Mouse (Mus musculus): ENCODE measurements around the gene Trmu. TPM values are rescaled to one million over a fixed set of nuclear protein-coding genes. Genes with fewer than 3 reads are reported as not detected.
A peak's percentile ranks its signal among the peaks of the same experiment; 100 is the strongest.
"Not testable (repeated sequence)": the region's sequence is repeated elsewhere in the genome, so short reads cannot be mapped to it uniquely, and the experiment has no call there.

The Trmu gene
- polyA plus RNA-seq, 1 experiment from 2014 or later = 37.3 TPM

DNA sequence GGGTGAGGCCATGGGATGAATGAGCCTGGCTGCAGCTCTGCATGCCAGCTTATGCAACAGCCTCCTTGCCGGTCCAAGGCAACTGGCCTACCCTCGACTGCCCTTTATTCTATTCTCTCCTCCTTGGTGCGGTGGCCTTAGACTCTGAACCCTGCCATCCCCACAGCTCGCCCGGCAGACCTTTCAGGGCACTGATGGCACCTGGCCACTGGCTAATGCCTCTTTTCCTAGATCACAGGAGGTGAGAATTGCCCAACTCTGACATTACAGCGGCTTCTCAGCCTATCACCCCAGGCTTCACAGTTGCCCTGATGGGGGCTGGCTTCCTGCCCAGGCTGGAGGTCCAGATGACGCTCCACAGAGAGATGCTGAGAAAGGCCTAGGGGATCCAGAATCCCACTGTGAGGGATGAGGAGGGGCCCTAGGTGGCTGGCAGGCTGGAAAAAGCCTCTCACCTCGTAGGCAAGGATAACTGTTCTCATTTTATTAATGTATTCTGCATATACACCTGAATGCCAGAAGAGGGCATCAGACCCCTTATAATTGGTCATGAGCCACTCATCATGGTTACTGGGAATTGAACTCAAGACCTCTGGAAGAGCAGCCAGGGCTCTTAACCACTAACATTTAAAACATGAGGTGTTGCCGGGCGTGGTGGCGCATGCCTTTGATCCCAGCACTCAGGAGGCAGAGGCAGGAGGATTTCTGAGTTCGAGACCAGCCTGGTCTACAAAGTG lies 27.3 kb upstream of the Trmu start:
- Histone ChIP-seq H3K9ac (ENCODE audit: low read depth, low read length) (no peak overlapping the region), H3K36me3 (ENCODE audit: control insufficient read depth, insufficient read depth, low read length) (no peaks in the 10 kb centered on the region), H3K27ac (ENCODE audit: low read length) (no peak overlapping the region), H3K4me2 (ENCODE audit: low read depth, low read length) (no peak overlapping the region), H3K4me3 (ENCODE audit: low read length) (no peak overlapping the region), H3K27me3 (replicated peaks; ENCODE audit: control insufficient read depth, insufficient read depth, low read length) (no peaks in the 10 kb centered on the region), H3K9me3 (ENCODE audit: control insufficient read depth, low read length) (no peaks in the 10 kb centered on the region), H3K4me1 (ENCODE audit: control insufficient read depth, insufficient read depth, low read length) (no peaks in the 10 kb centered on the region)
- WGBS = 81% methylated on average over 12 of the region's 12 CpGs
- no peak for ATAC-seq

- Histone ChIP-seq H3K27ac (ENCODE audit: low read length) (0 out of 2 replicates have a peak overlapping the region, but pooled peaks have one; percentile 25), H3K4me1 (ENCODE audit: control insufficient read depth, insufficient read depth, low read length) (peaks cover 12% of the 10 kb centered on the region), H3K4me3 (ENCODE audit: low read length) (peak overlapping the region; percentile 55), H3K36me3 (ENCODE audit: control insufficient read depth, insufficient read depth, low read length) (no peaks in the 10 kb centered on the region), H3K9ac (ENCODE audit: low read depth, low read length) (peak overlapping the region; percentile 79), H3K4me2 (ENCODE audit: low read depth, low read length) (peak overlapping the region; percentile 87), H3K9me3 (ENCODE audit: control insufficient read depth, low read length) (no peaks in the 10 kb centered on the region), H3K27me3 (replicated peaks; ENCODE audit: control insufficient read depth, insufficient read depth, low read length) (no peaks in the 10 kb centered on the region)
- 8% methylated on average over 15 of the region's 15 CpGs for WGBS
- peak; percentile 33 for ATAC-seq
Measured at GRCm38 (mm10) chr15:85858980-85859489, 20.1 kb upstream of the Trmu start.

GRCm38 (mm10) chr15:85859490-85860031 lies 19.6 kb upstream of the Trmu start, which contains the start of gene Gtse1:
Gene Gtse1, plus strand, starts transcription at chr15:85859745.
- ATAC-seq = peak; percentile 99
- H3K9ac ChIP-seq (ENCODE audit: low read depth, low read length) = peak within 1 kb of the TSS; percentile 79
- peak within 1 kb of the TSS; percentile 87 for H3K4me2 ChIP-seq (ENCODE audit: low read depth, low read length)
- no peaks in the 10 kb centered on the region for H3K27me3 ChIP-seq (replicated peaks; ENCODE audit: control insufficient read depth, insufficient read depth, low read length)
- H3K36me3 ChIP-seq (ENCODE audit: control insufficient read depth, insufficient read depth, low read length) = no peaks in the 10 kb centered on the region
- H3K9me3 ChIP-seq (ENCODE audit: control insufficient read depth, low read length) = no peaks in the 10 kb centered on the region
- 0 out of 2 replicates have a peak within 1 kb of the TSS, but pooled peaks have one; percentile 25 for H3K27ac ChIP-seq (ENCODE audit: low read length)
- peaks cover 12% of the 10 kb centered on the region for H3K4me1 ChIP-seq (ENCODE audit: control insufficient read depth, insufficient read depth, low read length)
- H3K4me3 ChIP-seq (ENCODE audit: low read length) = peak within 1 kb of the TSS; percentile 55
- WGBS = under 1% methylated on average over 42 of the region's 42 CpGs

- H3K36me3 ChIP-seq (ENCODE audit: control insufficient read depth, insufficient read depth, low read length) = peaks cover 21% of the 10 kb centered on the region
- not testable (repeated sequence) for H3K4me1 ChIP-seq (ENCODE audit: control insufficient read depth, insufficient read depth, low read length); H3K4me3 ChIP-seq (ENCODE audit: low read length); H3K9me3 ChIP-seq (ENCODE audit: control insufficient read depth, low read length); H3K27ac ChIP-seq (ENCODE audit: low read length); H3K27me3 ChIP-seq (replicated peaks; ENCODE audit: control insufficient read depth, insufficient read depth, low read length); H3K4me2 ChIP-seq (ENCODE audit: low read depth, low read length); H3K9ac ChIP-seq (ENCODE audit: low read depth, low read length); ATAC-seq
- 94% methylated on average over 7 of the region's 7 CpGs for WGBS
Measured at GRCm38 (mm10) chr15:85865913-85866312, 13.2 kb upstream of the Trmu start.

- no peak overlapping the region for H3K9ac ChIP-seq (ENCODE audit: low read depth, low read length)
- no peak overlapping the region for H3K4me2 ChIP-seq (ENCODE audit: low read depth, low read length)
- H3K4me3 ChIP-seq (ENCODE audit: low read length) = no peak overlapping the region
- 46% methylated on average over 6 of the region's 6 CpGs for WGBS
- no peaks in the 10 kb centered on the region for H3K9me3 ChIP-seq (ENCODE audit: control insufficient read depth, low read length)
- H3K27ac ChIP-seq (ENCODE audit: low read length) = no peak overlapping the region
- ATAC-seq = peak; percentile 60
- no peaks in the 10 kb centered on the region for H3K4me1 ChIP-seq (ENCODE audit: control insufficient read depth, insufficient read depth, low read length)
- H3K27me3 ChIP-seq (replicated peaks; ENCODE audit: control insufficient read depth, insufficient read depth, low read length) = no peaks in the 10 kb centered on the region
- peaks cover 28% of the 10 kb centered on the region for H3K36me3 ChIP-seq (ENCODE audit: control insufficient read depth, insufficient read depth, low read length)
Measured at GRCm38 (mm10) chr15:85867696-85868095, 11.4 kb upstream of the Trmu start.

DNA sequence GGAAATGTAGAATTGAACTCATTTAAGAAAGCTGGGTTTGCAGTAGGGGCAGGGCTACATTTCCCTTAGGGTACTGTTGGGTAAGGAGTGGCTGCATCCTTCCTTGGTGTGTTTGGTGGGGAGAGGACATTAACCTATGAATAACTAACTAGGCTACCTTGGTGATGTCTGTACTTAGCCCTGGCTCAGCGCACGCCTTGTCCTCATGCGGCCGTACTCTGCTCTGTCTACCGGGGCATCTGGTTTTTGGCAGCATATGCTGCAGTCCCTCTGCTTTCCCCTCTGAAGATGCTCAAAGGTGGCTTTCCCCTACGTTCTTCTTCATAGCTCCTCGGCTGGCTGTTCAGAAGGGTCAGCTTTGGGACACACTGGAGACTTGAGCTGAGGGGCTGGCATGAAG lies 1.8 kb upstream of the Trmu start:
- no peaks in the 10 kb centered on the region for H3K9me3 ChIP-seq (ENCODE audit: control insufficient read depth, low read length)
- no peak overlapping the region for H3K4me2 ChIP-seq (ENCODE audit: low read depth, low read length)
- WGBS = 92% methylated on average over 7 of the region's 7 CpGs
- no peak overlapping the region for H3K9ac ChIP-seq (ENCODE audit: low read depth, low read length)
- H3K4me1 ChIP-seq (ENCODE audit: control insufficient read depth, insufficient read depth, low read length) = peaks cover 10% of the 10 kb centered on the region
- H3K36me3 ChIP-seq (ENCODE audit: control insufficient read depth, insufficient read depth, low read length) = peaks cover 10% of the 10 kb centered on the region
- H3K27me3 ChIP-seq (replicated peaks; ENCODE audit: control insufficient read depth, insufficient read depth, low read length) = no peaks in the 10 kb centered on the region
- ATAC-seq = no peak
- no peak overlapping the region for H3K4me3 ChIP-seq (ENCODE audit: low read length)
- H3K27ac ChIP-seq (ENCODE audit: low read length) = no peak overlapping the region

DNA sequence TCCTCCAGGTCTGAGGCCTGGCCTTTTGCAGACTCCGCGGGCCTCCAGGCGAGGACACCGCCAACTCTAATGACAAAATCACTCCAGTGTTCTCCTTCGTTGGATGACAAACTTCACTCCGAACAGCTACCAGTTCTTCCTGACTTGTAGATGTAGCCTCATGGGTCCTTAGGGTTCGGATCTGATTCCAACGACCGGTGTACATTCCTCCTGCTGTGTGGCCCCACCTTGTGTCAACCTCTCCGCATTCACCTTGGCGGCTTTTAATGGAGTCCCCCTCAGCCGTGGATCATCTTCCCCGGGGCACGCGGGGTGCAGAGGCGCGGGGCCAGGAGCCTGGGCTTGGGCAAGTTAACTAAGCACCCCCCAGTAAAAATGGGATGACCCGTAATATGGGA lies 385 bp downstream of the Trmu start:
- Histone ChIP-seq H3K27ac (ENCODE audit: low read length) (peak overlapping the region; percentile 84), H3K27me3 (replicated peaks; ENCODE audit: control insufficient read depth, insufficient read depth, low read length) (no peaks in the 10 kb centered on the region), H3K9me3 (ENCODE audit: control insufficient read depth, low read length) (no peaks in the 10 kb centered on the region), H3K9ac (ENCODE audit: low read depth, low read length) (peak overlapping the region; percentile 93), H3K4me1 (ENCODE audit: control insufficient read depth, insufficient read depth, low read length) (peaks cover 10% of the 10 kb centered on the region), H3K36me3 (ENCODE audit: control insufficient read depth, insufficient read depth, low read length) (peaks cover 14% of the 10 kb centered on the region), H3K4me3 (ENCODE audit: low read length) (peak overlapping the region; percentile 87), H3K4me2 (ENCODE audit: low read depth, low read length) (peak overlapping the region; percentile 68)
- 2% methylated on average over 18 of the region's 18 CpGs for WGBS
- peak; percentile 51 for ATAC-seq

DNA sequence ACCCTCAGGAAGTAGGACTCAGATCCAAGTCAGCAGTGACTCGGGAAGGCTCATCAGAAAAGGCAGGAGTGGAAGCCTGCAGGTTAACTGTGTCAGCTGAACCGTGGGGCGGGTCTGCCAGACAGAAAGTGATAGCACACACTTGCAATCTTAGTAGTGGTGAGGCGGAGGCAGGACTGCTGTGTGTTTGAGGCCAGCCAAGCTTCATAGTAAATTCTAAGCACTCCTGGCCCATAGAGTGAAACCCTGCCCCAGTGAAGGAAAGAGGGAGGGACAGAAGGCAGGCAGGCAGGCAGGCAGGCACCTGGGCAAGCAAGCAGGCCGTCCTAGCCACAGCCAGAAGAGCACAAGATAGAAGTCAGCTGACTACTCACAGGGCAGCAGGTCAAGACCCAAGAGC lies 6.5 kb downstream of the Trmu start:
- Histone ChIP-seq H3K4me2 (ENCODE audit: low read depth, low read length) (no peak overlapping the region), H3K27ac (ENCODE audit: low read length) (no peak overlapping the region), H3K4me1 (ENCODE audit: control insufficient read depth, insufficient read depth, low read length) (peaks cover 2% of the 10 kb centered on the region), H3K4me3 (ENCODE audit: low read length) (no peak overlapping the region), H3K36me3 (ENCODE audit: control insufficient read depth, insufficient read depth, low read length) (peaks cover 18% of the 10 kb centered on the region), H3K9me3 (ENCODE audit: control insufficient read depth, low read length) (no peaks in the 10 kb centered on the region), H3K9ac (ENCODE audit: low read depth, low read length) (no peak overlapping the region), H3K27me3 (replicated peaks; ENCODE audit: control insufficient read depth, insufficient read depth, low read length) (no peaks in the 10 kb centered on the region)
- ATAC-seq = no peak
- 81% methylated on average over 5 of the region's 5 CpGs for WGBS

GRCm38 (mm10) chr15:85889235-85889634 lies 10.1 kb downstream of the Trmu start:
- Histone ChIP-seq H3K27ac (ENCODE audit: low read length) (no peak overlapping the region), H3K27me3 (replicated peaks; ENCODE audit: control insufficient read depth, insufficient read depth, low read length) (no peaks in the 10 kb centered on the region), H3K4me2 (ENCODE audit: low read depth, low read length) (no peak overlapping the region), H3K4me1 (ENCODE audit: control insufficient read depth, insufficient read depth, low read length) (no peaks in the 10 kb centered on the region), H3K9ac (ENCODE audit: low read depth, low read length) (no peak overlapping the region), H3K4me3 (ENCODE audit: low read length) (no peak overlapping the region), H3K9me3 (ENCODE audit: control insufficient read depth, low read length) (no peaks in the 10 kb centered on the region), H3K36me3 (ENCODE audit: control insufficient read depth, insufficient read depth, low read length) (peaks cover 18% of the 10 kb centered on the region)
- 85% methylated on average over 4 of the region's 4 CpGs for WGBS
- no peak for ATAC-seq
